Mouse (Mus musculus) midbrain, embryonic 12.5 days (tissue): Measurements from ENCODE around the gene Pak6. TPM values are rescaled to one million over a fixed set of nuclear protein-coding genes. Genes with fewer than 3 reads are reported as not detected.
A peak's percentile ranks its signal among the peaks of the same experiment; 100 is the strongest.

Source experiments
- ATAC-seq: fragments of 200-750 bp; cut with Nextera tagmentation; 2 replicates; pipeline ENCODE4 v1.8.0; 2017; ENCODE audit warnings: low read depth, moderate TSS enrichment, moderate library complexity; ENCODE audit not compliant: low FRiP score
- H3K27ac ChIP-seq: fragments of 300-500 bp; sonication (generic); replicated peaks from 2 replicates; pipeline ENCODE4 v1.5.1; 2016; ENCODE audit warnings: mild to moderate bottlenecking
- H3K27me3 ChIP-seq: fragments of 300-500 bp; sonication (generic); 2 replicates; pipeline ENCODE4 v1.6.1; 2016; ENCODE audit warnings: mild to moderate bottlenecking
- H3K36me3 ChIP-seq: fragments of 300-500 bp; sonication (generic); 2 replicates; pipeline ENCODE4 v1.6.1; 2016
- H3K4me1 ChIP-seq: fragments of 300-500 bp; sonication (generic); 2 replicates; pipeline ENCODE4 v1.6.1; 2016
- H3K4me2 ChIP-seq: fragments of 300-500 bp; sonication (generic); replicated peaks from 2 replicates; pipeline ENCODE4 v1.6.1; 2016; ENCODE audit warnings: mild to moderate bottlenecking, moderate library complexity
- H3K4me3 ChIP-seq: fragments of 300-500 bp; sonication (generic); 2 replicates; pipeline ENCODE4 v1.5.1; 2016; ENCODE audit warnings: mild to moderate bottlenecking
- H3K9ac ChIP-seq: fragments of 300-500 bp; sonication (generic); replicated peaks from 2 replicates; pipeline ENCODE4 v1.6.1; 2016; ENCODE audit warnings: mild to moderate bottlenecking, moderate library complexity
- H3K9me3 ChIP-seq: fragments of 300-500 bp; sonication (generic); 2 replicates; pipeline ENCODE4 v1.6.1; 2016; ENCODE audit warnings: mild to moderate bottlenecking
- WGBS: fragments of 180-500 bp; shearing (Covaris S2); methylation state at CpG from one replicate; pipeline ENCODE4 v1.1.7; 2016; 5-methylcytosine and 5-hydroxymethylcytosine counted together
- polyA plus RNA-seq: library from polyadenylated mRNA; unstranded; fragments of >200 nt; fragmentation: Nextera tagmentation; extraction: Ambion mirVana; gene quantifications from 2 replicates; pipeline ENCODE4 v1.2.1, GENCODE M21; 2016

The Pak6 gene
- 4.9 and 5.8 TPM in 2 replicates for polyA plus RNA-seq

- WGBS = 2% methylated on average over 37 of the region's 37 CpGs
- Histone ChIP-seq H3K36me3 (no peaks in the 10 kb centered on the region), H3K27ac (no peak within 1 kb of the TSS), H3K9me3 (no peaks in the 10 kb centered on the region), H3K4me2 (peak within 1 kb of the TSS; percentile 82), H3K4me3 (peak within 1 kb of the TSS; percentile 46), H3K27me3 (peaks cover 48% of the 10 kb centered on the region), H3K4me1 (peaks cover 24% of the 10 kb centered on the region), H3K9ac (peak within 1 kb of the TSS; percentile 54)
- peak; percentile 27 for ATAC-seq
These were observed at the start of gene Pak6 for GRCm38 (mm10) chr2:118662902-118663803. TSS of gene Pak6 (plus strand) at chr2:118663303.

- Histone ChIP-seq H3K36me3 (peaks cover 91% of the 10 kb centered on the region), H3K27ac (no peak overlapping the region), H3K27me3 (no peaks in the 10 kb centered on the region), H3K9me3 (no peaks in the 10 kb centered on the region), H3K4me3 (no peak overlapping the region), H3K4me2 (no peak overlapping the region), H3K4me1 (no peaks in the 10 kb centered on the region), H3K9ac (no peak overlapping the region)
- WGBS = 95% methylated on average over 5 of the region's 5 CpGs
- no peak for ATAC-seq
These were observed 45.1 kb upstream of the Pak6 start for GRCm38 (mm10) chr2:118618013-118618412.

- H3K27ac ChIP-seq = no peak overlapping the region
- H3K4me1 ChIP-seq = no peaks in the 10 kb centered on the region
- no peak overlapping the region for H3K4me3 ChIP-seq
- no peak overlapping the region for H3K4me2 ChIP-seq
- H3K9ac ChIP-seq = no peak overlapping the region
- no peaks in the 10 kb centered on the region for H3K27me3 ChIP-seq
- H3K9me3 ChIP-seq = no peaks in the 10 kb centered on the region
- 72% methylated on average over 2 of the region's 2 CpGs for WGBS
- no peak for ATAC-seq
- H3K36me3 ChIP-seq = peaks cover 86% of the 10 kb centered on the region
These were observed 43.0 kb upstream of the Pak6 start for GRCm38 (mm10) chr2:118620101-118620500.

- H3K9ac ChIP-seq = no peak overlapping the region
- peaks cover 81% of the 10 kb centered on the region for H3K36me3 ChIP-seq
- no peak overlapping the region for H3K27ac ChIP-seq
- no peak overlapping the region for H3K4me2 ChIP-seq
- H3K4me3 ChIP-seq = no peak overlapping the region
- H3K27me3 ChIP-seq = no peaks in the 10 kb centered on the region
- ATAC-seq = no peak
- WGBS = 87% methylated on average over 8 of the region's 8 CpGs
- no peaks in the 10 kb centered on the region for H3K9me3 ChIP-seq
- no peaks in the 10 kb centered on the region for H3K4me1 ChIP-seq
These were observed 42.5 kb upstream of the Pak6 start for GRCm38 (mm10) chr2:118620608-118621007.

- Histone ChIP-seq H3K9ac (no peak overlapping the region), H3K27ac (no peak overlapping the region), H3K36me3 (peaks cover 82% of the 10 kb centered on the region), H3K4me2 (no peak overlapping the region), H3K4me3 (no peak overlapping the region), H3K9me3 (no peaks in the 10 kb centered on the region), H3K4me1 (no peaks in the 10 kb centered on the region), H3K27me3 (no peaks in the 10 kb centered on the region)
- 95% methylated on average over 6 of the region's 6 CpGs for WGBS
- ATAC-seq = no peak
These were observed 33.8 kb upstream of the Pak6 start for GRCm38 (mm10) chr2:118629276-118629675.

GRCm38 (mm10) chr2:118633441-118633840, 29.7 kb upstream of the Pak6 start:
- 51% methylated on average over 5 of the region's 5 CpGs for WGBS

GRCm38 (mm10) chr2:118637258-118637657, 25.8 kb upstream of the Pak6 start:
- ATAC-seq = no peak
- Histone ChIP-seq H3K27me3 (no peaks in the 10 kb centered on the region), H3K9ac (no peak overlapping the region), H3K4me2 (no peak overlapping the region), H3K9me3 (no peaks in the 10 kb centered on the region), H3K36me3 (peaks cover 79% of the 10 kb centered on the region), H3K4me3 (no peak overlapping the region), H3K4me1 (no peaks in the 10 kb centered on the region), H3K27ac (no peak overlapping the region)
- WGBS = 71% methylated on average over 5 of the region's 5 CpGs

More at GRCm38 (mm10) chr2:118633441-118633840, 29.7 kb upstream of the Pak6 start:
- no peak for ATAC-seq
- peaks cover 79% of the 10 kb centered on the region for H3K36me3 ChIP-seq
- no peaks in the 10 kb centered on the region for H3K27me3 ChIP-seq
- H3K27ac ChIP-seq = no peak overlapping the region
- no peaks in the 10 kb centered on the region for H3K9me3 ChIP-seq
- no peak overlapping the region for H3K4me2 ChIP-seq
- H3K4me3 ChIP-seq = no peak overlapping the region
- H3K4me1 ChIP-seq = no peaks in the 10 kb centered on the region
- no peak overlapping the region for H3K9ac ChIP-seq

- 49% methylated on average over 8 of the region's 8 CpGs for WGBS
- H3K9me3 ChIP-seq = no peaks in the 10 kb centered on the region
- no peak overlapping the region for H3K4me2 ChIP-seq
- H3K4me1 ChIP-seq = no peaks in the 10 kb centered on the region
- no peak overlapping the region for H3K27ac ChIP-seq
- H3K27me3 ChIP-seq = no peaks in the 10 kb centered on the region
- H3K4me3 ChIP-seq = no peak overlapping the region
- no peak overlapping the region for H3K9ac ChIP-seq
- peak; percentile 52; the same call in 1 of the 2 replicates for ATAC-seq
- H3K36me3 ChIP-seq = peaks cover 80% of the 10 kb centered on the region
These were observed 25.1 kb upstream of the Pak6 start for GRCm38 (mm10) chr2:118637888-118638526.

GRCm38 (mm10) chr2:118638686-118639085, 24.4 kb upstream of the Pak6 start:
- Histone ChIP-seq H3K9me3 (no peaks in the 10 kb centered on the region), H3K4me1 (no peaks in the 10 kb centered on the region), H3K27me3 (no peaks in the 10 kb centered on the region), H3K4me3 (no peak overlapping the region), H3K9ac (no peak overlapping the region), H3K36me3 (peaks cover 80% of the 10 kb centered on the region), H3K27ac (no peak overlapping the region), H3K4me2 (no peak overlapping the region)
- ATAC-seq = no peak
- 93% methylated on average over 8 of the region's 8 CpGs for WGBS

- Histone ChIP-seq H3K4me3 (no peak overlapping the region), H3K27me3 (no peaks in the 10 kb centered on the region), H3K9ac (no peak overlapping the region), H3K9me3 (no peaks in the 10 kb centered on the region), H3K36me3 (peaks cover 80% of the 10 kb centered on the region), H3K4me1 (no peaks in the 10 kb centered on the region), H3K4me2 (no peak overlapping the region), H3K27ac (no peak overlapping the region)
- 69% methylated on average over 2 of the region's 2 CpGs for WGBS
- ATAC-seq = no peak
These were observed 22.0 kb upstream of the Pak6 start for GRCm38 (mm10) chr2:118641147-118641546.

- H3K9me3 ChIP-seq = no peaks in the 10 kb centered on the region
- 89% methylated on average over 3 of the region's 3 CpGs for whole genome bisulfite sequencing
- no peaks in the 10 kb centered on the region for H3K27me3 ChIP-seq
- no peak for ATAC-seq
- no peak overlapping the region for H3K4me2 ChIP-seq
- H3K4me3 ChIP-seq = no peak overlapping the region
- H3K9ac ChIP-seq = no peak overlapping the region
- no peaks in the 10 kb centered on the region for H3K4me1 ChIP-seq
- H3K27ac ChIP-seq = no peak overlapping the region
- H3K36me3 ChIP-seq = peaks cover 68% of the 10 kb centered on the region
These were observed 20.7 kb upstream of the Pak6 start for GRCm38 (mm10) chr2:118642431-118642830.

- Histone ChIP-seq H3K4me3 (no peak overlapping the region), H3K27ac (no peak overlapping the region), H3K27me3 (no peaks in the 10 kb centered on the region), H3K9me3 (no peaks in the 10 kb centered on the region), H3K4me1 (no peaks in the 10 kb centered on the region), H3K9ac (no peak overlapping the region), H3K4me2 (no peak overlapping the region), H3K36me3 (peaks cover 67% of the 10 kb centered on the region)
- 70% methylated on average over 3 of the region's 3 CpGs for WGBS
- ATAC-seq = no peak
These were observed 20.2 kb upstream of the Pak6 start for GRCm38 (mm10) chr2:118642942-118643341.
